In genomic region chr15:78962885-78963284, GRCm38 (mm10) we compare ENCODE assay signal across 8 mouse cellular contexts. TPM values are rescaled to one million over a fixed set of nuclear protein-coding genes. Genes with fewer than 3 reads are reported as not detected.
DNase-seq lines count a peak whose midpoint lies in the region; ATAC-seq and TF ChIP-seq lines count a peak whose summit lies in the region.

No protein-coding gene starts in this region.

- H3K79me2 ChIP-seq in C2C12 (ENCODE audit: control insufficient read depth, insufficient read depth), result no peaks in the 10 kb centered on the region

- intact Hi-C loops in gastrocnemius, postnatal 14 days (cut with DNase I; ENCODE audit: low total_unique reads), result no loop called here

- H3K27ac ChIP-seq in liver, embryonic 14.5 days, result no peak overlapping the region

- ATAC-seq in liver, embryonic 14.5 days (ENCODE audit: insufficient read depth), result peak; percentile 21; the same call in 1 of the 2 replicates
- no peak for ATAC-seq in activated CD4-positive, CD25-positive, alpha-beta regulatory T cell, adult 4 months

- H3K9me3 ChIP-seq in liver, embryonic 14.5 days (ENCODE audit: control insufficient read depth, low read length), result no peaks in the 10 kb centered on the region

- H3K4me1 ChIP-seq in liver, embryonic 14.5 days (replicated peaks; ENCODE audit: control insufficient read depth in 2 of 2, insufficient read depth in 2 of 2, low read length in 1 of 2), result no peaks in the 10 kb centered on the region

- no peaks in the 10 kb centered on the region for H3K36me3 ChIP-seq in C2C12 (ENCODE audit: control insufficient read depth, insufficient read depth)
- no peaks in the 10 kb centered on the region for H3K36me3 ChIP-seq in liver, embryonic 14.5 days (replicated peaks; ENCODE audit: control insufficient read depth, insufficient read depth, low read depth)

- TF ChIP-seq EP300 in liver, embryonic 14.5 days (IDR thresholded peaks at IDR 0.05; ENCODE audit: low read depth), result no peak

- 33% methylated on average over 2 of the region's 2 CpGs for WGBS in liver, embryonic 14.5 days (ENCODE audit: insufficient replicate concordance)

- no peaks in the 10 kb centered on the region for H3K79me3 ChIP-seq in C2C12 (ENCODE audit: low read depth)

- no peak overlapping the region for H3K9ac ChIP-seq in liver, embryonic 14.5 days (replicated peaks)

- no peak overlapping the region for H3ac ChIP-seq in C2C12 (ENCODE audit: control insufficient read depth, insufficient read length, low read depth)

- peak; percentile 93 for DNase-seq in NIH3T3 (ENCODE audit: low read depth)
- peak; percentile 87 to 93 for DNase-seq in cerebellum, postnatal 14 days
- DNase-seq in gastrocnemius, postnatal 14 days, result peak; percentile 80
- peak; percentile 79 for DNase-seq in induced T-regulatory cell, adult 2 months (ENCODE audit: low read depth)
- DNase-seq in liver, embryonic 14.5 days (ENCODE audit: low read depth in 3 of 3, low spot score in 3 of 3), result peak in 1 of 3 experiments; percentile 30
- peak; percentile 57 for DNase-seq in naive thymus-derived CD4-positive, alpha-beta T cell, adult 2 months (ENCODE audit: low read depth)

- H3K4me2 ChIP-seq in liver, embryonic 14.5 days (ENCODE audit: low read depth), result no peak overlapping the region

- H3K4me3 ChIP-seq in C2C12 (ENCODE audit: insufficient read depth, poor library complexity, severe bottlenecking), result no peak overlapping the region
- no peak overlapping the region for H3K4me3 ChIP-seq in liver, embryonic 14.5 days (ENCODE audit: insufficient read depth in 1 of 2, low read depth in 2 of 2, low read length in 2 of 2)

- TF ChIP-seq CTCF in C2C12 (IDR thresholded peaks at IDR 0.05; ENCODE audit: control insufficient read depth, insufficient read depth, insufficient read length), result peak; percentile 89
- TF ChIP-seq CTCF in liver, embryonic 14.5 days (IDR thresholded peaks at IDR 0.05; ENCODE audit: low read depth), result peak; percentile 93

- H3K27me3 ChIP-seq in C2C12 (ENCODE audit: control insufficient read depth, insufficient read depth, insufficient read length), result peaks cover 31% of the 10 kb centered on the region
- no peaks in the 10 kb centered on the region for H3K27me3 ChIP-seq in liver, embryonic 14.5 days (ENCODE audit: control insufficient read depth, insufficient read depth, low read length)

TF ChIP-seq in C2C12, 6 proteins besides CTCF, POLR2A, EP300 and RAD21:
- TF ChIP-seq MYOG (IDR thresholded peaks at IDR 0.05; ENCODE audit: control insufficient read depth, extremely low read depth, insufficient read length), result no peak
- TF ChIP-seq FOSL1 (IDR thresholded peaks at IDR 0.05; ENCODE audit: insufficient read depth, low read length, poor library complexity, severe bottlenecking), result no peak
- TF ChIP-seq USF1 (IDR thresholded peaks at IDR 0.05; ENCODE audit: low read depth), result no peak
- no peak for TF ChIP-seq MYOD1 (IDR thresholded peaks at IDR 0.05; ENCODE audit: control insufficient read depth, insufficient read length, low read depth)
- TF ChIP-seq CEBPB (IDR thresholded peaks at IDR 0.05; ENCODE audit: low read depth), result no peak
- no peak for TF ChIP-seq MAX (IDR thresholded peaks at IDR 0.05)

RNA-seq across cellular contexts. Expression of gene Triobp, which starts 15.4 kb away (rescaled TPM):
- polyA plus RNA-seq in C2C12 (2012; fragmentation: generic; extraction: Trizol), result 35.7 TPM
- total RNA-seq in gastrocnemius, postnatal 14 days (2021), result 10 to 100 TPM; 57.9 to 80.0 TPM
- 16.1 and 17.0 TPM in 2 replicates for polyA plus RNA-seq in liver, embryonic 14.5 days (2012; rRNA removed)
- 12.3 and 13.6 TPM in 2 replicates for polyA plus RNA-seq in liver, embryonic 14.5 days (2014; fragmentation: Nextera tagmentation; extraction: Ambion mirVana)
- polyA plus RNA-seq in activated CD4-positive, CD25-positive, alpha-beta regulatory T cell, adult 4 months (2017; shearing (Covaris generic)), result 10 to 100 TPM; 18.6 to 30.9 TPM

RNA-seq across cellular contexts. Expression of gene Nol12, which starts 28.2 kb away (rescaled TPM):
- 108 TPM for polyA plus RNA-seq in C2C12 (2012; fragmentation: generic; extraction: Trizol)
- 10 to 100 TPM; 28.3 to 30.3 TPM for total RNA-seq in gastrocnemius, postnatal 14 days (2021)
- polyA plus RNA-seq in liver, embryonic 14.5 days (2012; rRNA removed), result 7.9 and 17.5 TPM in 2 replicates
- 31.9 and 32.7 TPM in 2 replicates for polyA plus RNA-seq in liver, embryonic 14.5 days (2014; fragmentation: Nextera tagmentation; extraction: Ambion mirVana)
- 10 to 100 TPM; 44.5 to 46.9 TPM for polyA plus RNA-seq in activated CD4-positive, CD25-positive, alpha-beta regulatory T cell, adult 4 months (2017; shearing (Covaris generic))

RNA-seq across cellular contexts. Expression of gene Lgals1, which starts 36.4 kb away (rescaled TPM):
- polyA plus RNA-seq in C2C12 (2012; fragmentation: generic; extraction: Trizol), result 18,755 TPM
- 100 to 1,000 TPM; 398 to 459 TPM for total RNA-seq in gastrocnemius, postnatal 14 days (2021)
- 447 and 459 TPM in 2 replicates for polyA plus RNA-seq in liver, embryonic 14.5 days (2012; rRNA removed)
- polyA plus RNA-seq in liver, embryonic 14.5 days (2014; fragmentation: Nextera tagmentation; extraction: Ambion mirVana), result 641 and 675 TPM in 2 replicates
- polyA plus RNA-seq in activated CD4-positive, CD25-positive, alpha-beta regulatory T cell, adult 4 months (2017; shearing (Covaris generic)), result 1,000 to 10,000 TPM in 1 of 2 experiments, 100 to 1,000 TPM in 1; 804 to 1,171 TPM

RNA-seq across cellular contexts. Expression of gene Pdxp, which starts 49.2 kb away (rescaled TPM):
- polyA plus RNA-seq in C2C12 (2012; fragmentation: generic; extraction: Trizol), result 25.1 TPM
- 1 to 10 TPM; 4.8 to 6.8 TPM for total RNA-seq in gastrocnemius, postnatal 14 days (2021)
- polyA plus RNA-seq in liver, embryonic 14.5 days (2012; rRNA removed), result 9.3 and 9.7 TPM in 2 replicates
- polyA plus RNA-seq in liver, embryonic 14.5 days (2014; fragmentation: Nextera tagmentation; extraction: Ambion mirVana), result 6.4 and 7.8 TPM in 2 replicates
- 1 to 10 TPM; 2.5 TPM for polyA plus RNA-seq in activated CD4-positive, CD25-positive, alpha-beta regulatory T cell, adult 4 months (2017; shearing (Covaris generic))

Comparison
In these comparisons a context has a peak if more than half of its experiments do, and no peak if none do; other contexts are left out.
1. RNA of gene Lgals1, which starts 36.4 kb away (polyA plus RNA-seq): 18,755 TPM in C2C12 (single experiment); 804 to 1,171 TPM in activated CD4-positive, CD25-positive, alpha-beta regulatory T cell, adult 4 months and 447 to 675 TPM in liver, embryonic 14.5 days; every median in the first group is over 10 times any median in the second.